Mouse (Mus musculus): ENCODE results near the gene Ube2i. TPM values are rescaled to one million over a fixed set of nuclear protein-coding genes. Genes with fewer than 3 reads are reported as not detected.
A peak's percentile ranks its signal among the peaks of the same experiment; 100 is the strongest.

Ube2i gene
- polyA plus RNA-seq, 1 experiment from 2014 or later = 409 TPM

DNA sequence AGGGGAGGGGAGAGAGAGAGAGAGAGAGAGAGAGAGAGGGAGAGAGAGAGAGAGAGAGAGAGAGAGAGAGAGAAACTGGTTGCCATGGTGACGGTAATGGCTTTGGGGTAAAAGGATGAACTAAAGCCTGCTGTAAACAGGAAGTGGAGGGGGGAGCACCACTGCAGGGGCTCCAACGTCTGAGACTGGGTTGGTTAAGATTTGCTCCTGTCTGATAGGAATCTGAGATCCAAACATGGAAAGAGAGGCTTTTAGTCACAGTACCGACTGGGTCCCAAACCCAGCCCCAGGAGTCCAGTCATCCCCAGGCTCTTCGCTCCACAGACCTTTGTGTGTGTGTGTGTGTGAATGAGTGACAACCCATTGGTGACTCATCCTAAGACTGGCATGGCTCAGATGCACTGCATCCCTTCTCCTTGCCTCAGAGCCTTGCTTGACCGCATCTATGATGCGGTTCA is 16.6 kb downstream of the Ube2i start:
- Histone ChIP-seq H3K4me2 (ENCODE audit: low read length) (no peak overlapping the region), H3K9me3 (ENCODE audit: control insufficient read depth, low read length) (no peaks in the 10 kb centered on the region), H3K27ac (ENCODE audit: low read depth, low read length) (no peak overlapping the region), H3K9ac (ENCODE audit: low read depth, low read length) (no peak overlapping the region), H3K36me3 (ENCODE audit: control insufficient read depth, insufficient read depth, low read length) (peaks cover 3% of the 10 kb centered on the region), H3K4me3 (ENCODE audit: low read length) (no peak overlapping the region), H3K4me1 (ENCODE audit: control insufficient read depth, insufficient read depth, low read depth, low read length) (peaks cover 29% of the 10 kb centered on the region), H3K27me3 (replicated peaks; ENCODE audit: control insufficient read depth, insufficient read depth, low read length) (peaks cover 11% of the 10 kb centered on the region)
- 50% methylated on average over 6 of the region's 6 CpGs for WGBS
- ATAC-seq = no peak

DNA sequence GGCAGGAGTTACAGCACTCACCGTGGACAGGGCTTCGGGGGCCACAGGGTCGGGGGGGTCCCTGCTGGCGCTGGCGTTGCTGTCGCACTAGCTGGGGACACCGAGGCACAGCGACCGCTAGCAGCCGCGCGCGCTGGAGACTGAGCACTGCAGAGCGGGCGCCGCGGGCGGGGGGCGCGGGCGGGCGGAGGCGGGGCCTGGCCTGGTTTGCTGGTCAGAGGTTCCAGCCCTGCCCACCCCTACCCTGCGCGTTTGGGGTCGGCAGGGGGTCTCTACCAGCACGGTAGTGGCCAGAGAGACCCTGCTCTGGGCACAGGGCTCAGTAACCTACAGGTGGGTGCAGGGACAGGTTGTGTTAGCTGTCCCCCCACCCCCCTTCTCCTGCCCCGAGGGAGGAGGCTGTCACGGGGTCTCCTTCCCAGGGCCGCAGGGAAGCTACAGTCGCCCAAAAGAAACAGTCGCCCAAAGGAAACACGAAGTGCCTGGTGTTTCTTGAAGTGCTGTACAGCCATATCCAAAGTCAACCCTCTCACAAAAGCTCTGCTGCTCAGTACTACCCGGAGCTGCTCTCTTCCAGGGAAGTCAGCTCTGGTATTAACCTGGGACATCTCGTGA is 18.2 kb downstream of the Ube2i start, which contains the start of gene Baiap3:
Gene Baiap3, minus strand, starts transcription at position 225 of the 615 bp plus-strand sequence.
- H3K4me1 ChIP-seq (ENCODE audit: control insufficient read depth, insufficient read depth, low read depth, low read length) = peaks cover 35% of the 10 kb centered on the region
- H3K9me3 ChIP-seq (ENCODE audit: control insufficient read depth, low read length) = no peaks in the 10 kb centered on the region
- H3K27ac ChIP-seq (ENCODE audit: low read depth, low read length) = no peak within 1 kb of the TSS
- H3K27me3 ChIP-seq (replicated peaks; ENCODE audit: control insufficient read depth, insufficient read depth, low read length) = peaks cover 11% of the 10 kb centered on the region
- H3K36me3 ChIP-seq (ENCODE audit: control insufficient read depth, insufficient read depth, low read length) = no peaks in the 10 kb centered on the region; the same call in 1 of the 2 replicates
- peak within 1 kb of the TSS; percentile 39 for H3K4me3 ChIP-seq (ENCODE audit: low read length)
- peak within 1 kb of the TSS; percentile 61 for H3K4me2 ChIP-seq (ENCODE audit: low read length)
- ATAC-seq = peak; percentile 15; the same call in 1 of the 2 replicates
- WGBS = 5% methylated on average over 24 of the region's 35 CpGs
- H3K9ac ChIP-seq (ENCODE audit: low read depth, low read length) = peak within 1 kb of the TSS; percentile 53

DNA sequence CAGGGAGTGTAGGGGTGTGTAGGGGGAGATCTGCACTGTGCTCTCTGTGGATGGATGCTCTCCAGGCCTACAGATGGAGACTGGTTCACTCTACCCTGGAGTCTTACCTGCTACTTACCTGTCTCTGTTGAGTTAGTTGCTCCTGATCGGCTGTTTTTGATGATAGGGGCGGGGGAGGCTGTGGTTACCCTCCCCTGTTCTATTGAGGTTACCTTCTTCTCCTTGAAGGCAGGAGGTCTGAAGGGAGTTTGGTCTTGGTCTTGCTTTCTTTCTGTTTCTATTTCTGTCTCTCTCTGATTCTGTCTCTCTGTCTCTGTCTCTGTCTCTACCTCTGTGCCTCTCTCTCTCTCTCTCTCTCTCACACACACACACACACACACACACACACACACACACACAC is 19.3 kb downstream of the Ube2i start:
- Histone ChIP-seq H3K36me3 (ENCODE audit: control insufficient read depth, insufficient read depth, low read length) (no peaks in the 10 kb centered on the region; the same call in 1 of the 2 replicates), H3K9me3 (ENCODE audit: control insufficient read depth, low read length) (no peaks in the 10 kb centered on the region), H3K4me1 (ENCODE audit: control insufficient read depth, insufficient read depth, low read depth, low read length) (peaks cover 35% of the 10 kb centered on the region), H3K9ac (ENCODE audit: low read depth, low read length) (no peak overlapping the region), H3K27me3 (replicated peaks; ENCODE audit: control insufficient read depth, insufficient read depth, low read length) (peaks cover 11% of the 10 kb centered on the region), H3K4me2 (ENCODE audit: low read length) (peak overlapping the region; percentile 61), H3K4me3 (ENCODE audit: low read length) (no peak overlapping the region), H3K27ac (ENCODE audit: low read depth, low read length) (no peak overlapping the region)
- ATAC-seq = no peak
- WGBS = 76% methylated on average over 2 of the region's 2 CpGs

DNA sequence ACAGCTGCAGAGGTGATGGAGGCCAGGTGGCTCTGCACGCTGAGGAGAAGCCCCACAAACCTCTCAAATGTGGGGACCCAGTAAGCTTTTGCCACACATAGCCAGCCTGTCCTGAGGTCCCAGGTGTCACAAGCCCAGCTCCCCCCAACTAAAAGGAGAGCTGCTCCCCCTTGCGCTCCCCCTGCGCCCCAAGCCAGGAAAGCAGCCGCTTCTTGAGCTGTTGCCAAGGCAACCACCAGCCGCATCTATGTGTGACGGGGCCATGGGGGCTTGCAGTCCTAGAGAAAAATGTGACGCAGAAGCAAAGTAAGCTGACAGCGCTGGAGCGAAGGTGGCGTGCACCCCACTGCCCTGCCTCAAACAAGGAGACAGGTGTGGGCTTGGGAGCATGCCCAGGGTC is 20.7 kb downstream of the Ube2i start:
- H3K27ac ChIP-seq (ENCODE audit: low read depth, low read length) = peak overlapping the region; percentile 63
- H3K36me3 ChIP-seq (ENCODE audit: control insufficient read depth, insufficient read depth, low read length) = no peaks in the 10 kb centered on the region
- no peak overlapping the region for H3K4me3 ChIP-seq (ENCODE audit: low read length)
- H3K27me3 ChIP-seq (replicated peaks; ENCODE audit: control insufficient read depth, insufficient read depth, low read length) = peaks cover 11% of the 10 kb centered on the region
- 12% methylated on average over 10 of the region's 10 CpGs for WGBS
- H3K4me1 ChIP-seq (ENCODE audit: control insufficient read depth, insufficient read depth, low read depth, low read length) = peaks cover 35% of the 10 kb centered on the region
- peak; percentile 37 for ATAC-seq
- peak overlapping the region; percentile 45 for H3K4me2 ChIP-seq (ENCODE audit: low read length)
- peak overlapping the region; percentile 47 for H3K9ac ChIP-seq (ENCODE audit: low read depth, low read length)
- H3K9me3 ChIP-seq (ENCODE audit: control insufficient read depth, low read length) = no peaks in the 10 kb centered on the region

DNA sequence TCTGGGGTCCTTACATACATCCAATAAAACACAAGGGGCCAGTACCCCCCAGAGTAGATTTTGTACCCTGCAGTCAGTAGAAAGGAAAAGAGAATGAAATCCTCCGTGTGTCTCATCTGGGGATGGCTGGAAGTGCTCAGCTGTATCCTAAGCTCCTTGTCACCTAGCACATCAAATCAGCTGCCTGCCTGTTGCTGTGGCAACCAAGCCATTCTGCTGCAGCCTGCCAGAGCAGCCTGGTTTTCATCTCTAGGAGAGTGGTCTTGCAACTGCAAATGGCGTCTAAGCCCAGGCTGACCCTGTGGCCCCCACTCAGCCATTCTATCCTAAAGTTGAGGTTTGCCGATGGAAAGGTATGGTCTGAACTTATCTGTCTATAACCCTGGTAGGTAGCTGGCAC is 21.8 kb downstream of the Ube2i start:
- WGBS = 15% methylated on average over 3 of the region's 3 CpGs
- H3K4me1 ChIP-seq (ENCODE audit: control insufficient read depth, insufficient read depth, low read depth, low read length) = peaks cover 35% of the 10 kb centered on the region
- H3K9ac ChIP-seq (ENCODE audit: low read depth, low read length) = peak overlapping the region; percentile 48
- H3K4me2 ChIP-seq (ENCODE audit: low read length) = no peak overlapping the region; the same call in 1 of the 2 replicates
- H3K4me3 ChIP-seq (ENCODE audit: low read length) = no peak overlapping the region
- H3K27ac ChIP-seq (ENCODE audit: low read depth, low read length) = peak overlapping the region; percentile 63
- H3K9me3 ChIP-seq (ENCODE audit: control insufficient read depth, low read length) = no peaks in the 10 kb centered on the region
- ATAC-seq = peak; percentile 70
- H3K36me3 ChIP-seq (ENCODE audit: control insufficient read depth, insufficient read depth, low read length) = no peaks in the 10 kb centered on the region
- peaks cover 11% of the 10 kb centered on the region for H3K27me3 ChIP-seq (replicated peaks; ENCODE audit: control insufficient read depth, insufficient read depth, low read length)

DNA sequence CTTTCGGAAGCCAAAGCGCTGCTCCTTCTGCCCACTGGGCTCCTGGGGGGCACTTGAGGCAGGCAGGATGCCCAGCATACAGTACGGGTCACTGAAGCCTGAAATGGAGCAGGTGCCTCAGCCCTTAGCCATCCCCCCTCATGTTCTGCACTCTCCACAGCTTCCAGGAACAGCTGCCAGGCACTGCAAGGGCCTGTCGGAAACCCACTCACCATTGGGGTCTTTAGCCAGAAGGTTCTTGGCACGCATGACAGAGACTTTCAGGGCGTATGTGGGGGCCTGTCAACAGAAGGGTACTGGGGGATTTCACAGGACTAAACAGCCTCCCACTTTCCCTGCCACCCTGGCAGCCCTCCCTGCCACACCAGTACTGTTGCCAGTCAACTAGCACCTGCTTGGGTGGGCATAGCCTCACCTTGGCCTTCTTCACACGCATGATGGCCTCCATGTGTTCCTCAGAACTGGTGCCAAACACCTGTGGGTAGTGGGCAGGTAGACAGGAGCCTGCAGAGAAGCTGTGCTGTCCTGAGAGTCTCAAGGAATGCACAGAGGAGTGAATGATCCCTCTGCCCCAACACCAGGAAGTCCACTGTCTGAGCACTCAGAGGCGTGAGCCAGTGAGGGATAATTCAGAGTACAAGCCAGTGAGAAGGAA is 24.1 kb downstream of the Ube2i start:
- H3K36me3 ChIP-seq (ENCODE audit: control insufficient read depth, insufficient read depth, low read length) = peaks cover 1% of the 10 kb centered on the region; the same call in 1 of the 2 replicates
- H3K27me3 ChIP-seq (replicated peaks; ENCODE audit: control insufficient read depth, insufficient read depth, low read length) = peaks cover 3% of the 10 kb centered on the region; the same call in 1 of the 2 replicates
- no peak overlapping the region for H3K9ac ChIP-seq (ENCODE audit: low read depth, low read length)
- no peak overlapping the region for H3K27ac ChIP-seq (ENCODE audit: low read depth, low read length)
- WGBS = 67% methylated on average over 8 of the region's 8 CpGs
- H3K9me3 ChIP-seq (ENCODE audit: control insufficient read depth, low read length) = no peaks in the 10 kb centered on the region
- H3K4me3 ChIP-seq (ENCODE audit: low read length) = no peak overlapping the region
- no peak overlapping the region for H3K4me2 ChIP-seq (ENCODE audit: low read length)
- no peak for ATAC-seq
- peaks cover 26% of the 10 kb centered on the region for H3K4me1 ChIP-seq (ENCODE audit: control insufficient read depth, insufficient read depth, low read depth, low read length)

DNA sequence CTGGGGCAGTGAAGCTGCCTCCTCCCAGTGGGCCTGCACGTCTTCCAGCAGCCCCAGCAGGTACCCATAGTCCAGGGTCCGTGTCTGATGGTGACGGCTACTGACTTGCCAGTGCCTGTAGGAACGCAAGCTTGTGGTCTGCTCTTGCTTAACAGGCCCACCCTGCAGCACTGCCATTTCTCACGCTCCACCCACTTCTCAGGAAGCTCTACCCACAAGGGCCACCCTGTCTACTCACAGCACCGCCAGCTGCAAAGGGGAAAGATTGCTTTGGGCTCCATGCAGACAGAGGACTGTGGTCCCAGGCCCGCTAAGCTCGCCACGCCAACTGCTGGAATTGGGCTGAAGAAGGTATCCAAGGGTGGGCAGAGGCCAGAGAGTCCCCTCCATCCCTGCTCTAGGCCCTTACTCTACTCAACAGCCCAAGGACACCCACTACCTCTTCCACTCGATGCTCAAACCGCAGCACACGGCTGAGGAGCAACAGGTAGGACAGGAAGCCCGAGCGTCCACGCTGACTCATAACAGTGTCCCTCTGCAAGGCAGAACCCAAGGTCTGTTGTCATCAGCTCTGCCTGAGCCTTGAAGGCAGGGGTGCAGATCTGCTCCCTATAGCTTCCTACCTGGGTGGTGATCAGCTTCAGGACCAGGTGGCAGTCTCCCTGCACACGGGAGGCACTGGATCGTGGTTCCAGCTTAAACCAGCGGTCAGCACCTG is 26.2 kb downstream of the Ube2i start:
- H3K27me3 ChIP-seq (replicated peaks; ENCODE audit: control insufficient read depth, insufficient read depth, low read length) = no peaks in the 10 kb centered on the region
- H3K4me2 ChIP-seq (ENCODE audit: low read length) = no peak overlapping the region
- H3K9ac ChIP-seq (ENCODE audit: low read depth, low read length) = no peak overlapping the region
- H3K36me3 ChIP-seq (ENCODE audit: control insufficient read depth, insufficient read depth, low read length) = peaks cover 6% of the 10 kb centered on the region
- H3K4me3 ChIP-seq (ENCODE audit: low read length) = no peak overlapping the region
- no peak for ATAC-seq
- no peak overlapping the region for H3K27ac ChIP-seq (ENCODE audit: low read depth, low read length)
- H3K9me3 ChIP-seq (ENCODE audit: control insufficient read depth, low read length) = no peaks in the 10 kb centered on the region
- WGBS = 81% methylated on average over 18 of the region's 18 CpGs
- peaks cover 10% of the 10 kb centered on the region for H3K4me1 ChIP-seq (ENCODE audit: control insufficient read depth, insufficient read depth, low read depth, low read length)

DNA sequence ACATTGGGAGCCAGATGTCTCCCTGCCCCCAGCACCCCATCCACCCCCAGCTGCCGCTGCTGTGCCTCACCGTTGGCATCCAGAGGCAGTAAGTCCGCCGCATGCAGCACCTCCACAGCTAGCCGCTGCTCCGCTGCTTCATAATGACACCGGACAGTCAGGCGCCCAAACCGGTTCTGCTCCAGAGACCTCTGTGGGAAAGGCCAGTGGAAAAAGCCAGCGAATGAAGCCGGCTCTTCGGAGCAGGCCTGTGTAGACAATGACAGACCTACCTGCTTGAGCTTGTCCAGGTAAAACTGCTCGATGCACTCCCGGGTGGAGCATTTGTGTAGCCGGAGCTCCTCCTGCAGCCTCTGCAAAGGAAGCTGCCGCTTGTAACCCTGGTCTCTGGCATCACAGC is 30.2 kb downstream of the Ube2i start:
- Histone ChIP-seq H3K4me2 (ENCODE audit: low read length) (no peak overlapping the region), H3K36me3 (ENCODE audit: control insufficient read depth, insufficient read depth, low read length) (peaks cover 18% of the 10 kb centered on the region), H3K9me3 (ENCODE audit: control insufficient read depth, low read length) (no peaks in the 10 kb centered on the region), H3K4me1 (ENCODE audit: control insufficient read depth, insufficient read depth, low read depth, low read length) (peaks cover 13% of the 10 kb centered on the region), H3K9ac (ENCODE audit: low read depth, low read length) (no peak overlapping the region), H3K4me3 (ENCODE audit: low read length) (no peak overlapping the region), H3K27ac (ENCODE audit: low read depth, low read length) (no peak overlapping the region), H3K27me3 (replicated peaks; ENCODE audit: control insufficient read depth, insufficient read depth, low read length) (no peaks in the 10 kb centered on the region)
- ATAC-seq = no peak
- 88% methylated on average over 16 of the region's 16 CpGs for WGBS

Data from hindbrain, embryonic 16.5 days (tissue).